Mouse (Mus musculus): ENCODE data around the gene Dcun1d3. TPM values are rescaled to one million over a fixed set of nuclear protein-coding genes. Genes with fewer than 3 reads are reported as not detected.

Gene Dcun1d3
- 8.9 and 9.3 TPM in 2 replicates for polyA plus RNA-seq (2012; rRNA removed)

DNA sequence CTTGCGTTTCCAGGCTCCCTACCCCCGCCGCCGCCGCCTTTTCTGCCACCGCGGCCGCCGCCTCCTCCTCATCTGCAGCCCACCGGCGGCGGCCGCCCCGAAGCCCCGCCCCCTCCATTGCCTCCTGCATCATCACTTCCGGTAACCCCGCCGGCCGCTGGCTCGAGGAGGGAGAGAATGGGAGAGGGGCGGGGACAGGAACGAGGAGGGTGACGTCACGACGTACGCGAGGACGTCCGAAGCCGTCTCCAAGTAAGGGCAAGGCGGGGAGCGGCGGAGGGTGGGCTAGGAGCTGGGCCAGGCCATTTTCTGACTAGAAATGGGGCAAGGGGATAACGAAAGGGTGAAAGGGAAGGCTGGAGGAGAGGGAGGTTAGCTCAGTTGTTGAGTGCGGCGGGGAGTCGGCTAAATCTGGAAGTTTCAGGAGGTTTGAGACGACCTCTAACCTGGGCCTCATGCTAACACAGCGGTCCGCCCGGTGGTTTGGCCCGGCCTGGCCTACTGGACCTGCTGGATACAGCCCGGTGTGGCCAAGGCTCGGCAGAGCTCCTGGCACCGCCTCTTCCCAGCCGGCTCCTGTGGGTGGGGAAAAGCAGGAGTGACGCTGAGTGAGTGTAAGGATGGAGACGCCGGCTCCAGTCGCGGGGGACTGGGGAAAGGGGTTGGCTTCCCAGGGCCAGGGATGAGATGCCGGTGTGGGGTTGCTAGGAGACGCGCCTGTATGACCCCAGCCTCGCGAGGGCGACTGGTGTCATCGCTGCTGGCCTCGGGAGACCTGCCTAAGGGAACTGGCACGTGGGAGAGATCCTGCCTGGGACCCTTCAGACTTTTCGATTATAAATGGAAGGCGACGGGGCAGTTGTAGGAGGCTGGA lies at the start of gene Dcun1d3, which contains the start of gene Lyrm1:
Gene Dcun1d3, minus strand, starts transcription at position 660 of the 874 bp plus-strand sequence.
Gene Lyrm1, plus strand, starts transcription at position 223 of the 874 bp plus-strand sequence.

Other genes starting within 250 kb of the Dcun1d3 start
- gene Acsm4, start 206.3 kb downstream of the Dcun1d3 start, polyA plus RNA-seq (2012; rRNA removed), result 0.49 TPM in 1 of 2 replicates, not detected in the other
- 49.1 and 50.4 TPM in 2 replicates for gene Thumpd1, start 175.5 kb downstream of the Dcun1d3 start, polyA plus RNA-seq (2012; rRNA removed)
- gene Acsm3, start 135.4 kb downstream of the Dcun1d3 start, polyA plus RNA-seq (2012; rRNA removed), result 1.1 TPM in 1 of 2 replicates, not detected in the other
- gene Rexo5, start 102.3 kb downstream of the Dcun1d3 start, polyA plus RNA-seq (2012; rRNA removed), result 26.2 and 28.3 TPM in 2 replicates
- gene Eri2, start 102.2 kb downstream of the Dcun1d3 start, polyA plus RNA-seq (2012; rRNA removed), result 11.3 and 12.4 TPM in 2 replicates
- gene Lyrm1, start 437 bp downstream of the Dcun1d3 start, polyA plus RNA-seq (2012; rRNA removed), result 9.8 and 10.6 TPM in 2 replicates
- 0.14 and 0.17 TPM in 2 replicates for gene Dnah3, start 199.0 kb upstream of the Dcun1d3 start, polyA plus RNA-seq (2012; rRNA removed)
- 5.0 and 8.3 TPM in 2 replicates for gene Tmem159, start 206.1 kb upstream of the Dcun1d3 start, polyA plus RNA-seq (2012; rRNA removed)
- 0.02 and 0.19 TPM in 2 replicates for gene Zp2, start 249.0 kb upstream of the Dcun1d3 start, polyA plus RNA-seq (2012; rRNA removed)